In genomic region chr7:101896104-101897066, GRCm38 (mm10) we compare ENCODE assay signal across 8 mouse cellular contexts. TPM values are rescaled to one million over a fixed set of nuclear protein-coding genes. Genes with fewer than 3 reads are reported as not detected.
DNase-seq lines count a peak whose midpoint lies in the region; ATAC-seq lines count a peak whose summit lies in the region.

No protein-coding gene starts in this region.

- peak overlapping the region; percentile 82 for H3K9ac ChIP-seq in heart, embryonic 13.5 days
- H3K9ac ChIP-seq in liver, embryonic 12.5 days = peak overlapping the region; percentile 80
- H3K9ac ChIP-seq in stomach, embryonic 15.5 days = no peak overlapping the region

- peak overlapping the region; percentile 80 for H3K4me3 ChIP-seq in brown adipose tissue, adult 24 weeks (ENCODE audit: insufficient read depth, low read depth, low read length)
- H3K4me3 ChIP-seq in heart, embryonic 13.5 days = peak overlapping the region; percentile 66
- H3K4me3 ChIP-seq in liver, embryonic 12.5 days = peak overlapping the region; percentile 71
- H3K4me3 ChIP-seq in stomach, embryonic 15.5 days (replicated peaks) = peak overlapping the region; percentile 65

- no peaks in the 10 kb centered on the region for H3K27me3 ChIP-seq in heart, embryonic 13.5 days (replicated peaks)
- H3K27me3 ChIP-seq in liver, embryonic 12.5 days (replicated peaks) = no peaks in the 10 kb centered on the region
- no peaks in the 10 kb centered on the region for H3K27me3 ChIP-seq in stomach, embryonic 15.5 days (replicated peaks)

- peak overlapping the region; percentile 97 for H3K27ac ChIP-seq in brown adipose tissue, adult 24 weeks (replicated peaks; ENCODE audit: low read depth, low read length)
- peak overlapping the region; percentile 89 for H3K27ac ChIP-seq in heart, embryonic 13.5 days (replicated peaks)
- H3K27ac ChIP-seq in liver, embryonic 12.5 days = peak overlapping the region; percentile 89
- H3K27ac ChIP-seq in stomach, embryonic 15.5 days = peak overlapping the region; percentile 95

- no peaks in the 10 kb centered on the region for H3K9me3 ChIP-seq in heart, embryonic 13.5 days
- H3K9me3 ChIP-seq in liver, embryonic 12.5 days (replicated peaks) = no peaks in the 10 kb centered on the region
- no peaks in the 10 kb centered on the region for H3K9me3 ChIP-seq in stomach, embryonic 15.5 days

- ATAC-seq in heart, embryonic 13.5 days (ENCODE audit: extremely low read depth, insufficient number of reproducible peaks, low FRiP score, low TSS enrichment) = peak; percentile 95
- ATAC-seq in liver, embryonic 12.5 days = peak; percentile 98
- peak; percentile 97 for ATAC-seq in stomach, embryonic 15.5 days (ENCODE audit: insufficient read depth, low FRiP score, low read depth)

- peak; percentile 98 for DNase-seq in CD4-positive, CD25-positive, alpha-beta regulatory T cell, adult 2 months (ENCODE audit: low read depth, low spot score)
- DNase-seq in fat pad, adult 2 months (ENCODE audit: extremely low read depth, low read depth, low spot score) = peak; percentile 97
- peak; percentile 97 for DNase-seq in kidney, postnatal 10 days
- DNase-seq in natural killer cell, adult 2 months (ENCODE audit: low spot score in 2 of 2) = peak; percentile 97

- H3K4me2 ChIP-seq in heart, embryonic 13.5 days = peak overlapping the region; percentile 73
- H3K4me2 ChIP-seq in liver, embryonic 12.5 days = peak overlapping the region; percentile 87
- peak overlapping the region; percentile 61 for H3K4me2 ChIP-seq in stomach, embryonic 15.5 days

- under 1% methylated on average over 57 of the region's 57 CpGs for WGBS in heart, embryonic 13.5 days
- under 1% methylated on average over 57 of the region's 57 CpGs for WGBS in liver, embryonic 12.5 days (ENCODE audit: insufficient replicate concordance)
- under 1% methylated on average over 57 of the region's 57 CpGs for WGBS in stomach, embryonic 15.5 days

- H3K4me1 ChIP-seq in brown adipose tissue, adult 24 weeks (ENCODE audit: control insufficient read depth, insufficient read depth, insufficient read length, low read length) = peaks cover 4% of the 10 kb centered on the region; the same call in 1 of the 2 replicates
- H3K4me1 ChIP-seq in heart, embryonic 13.5 days = peaks cover 9% of the 10 kb centered on the region
- peaks cover 26% of the 10 kb centered on the region for H3K4me1 ChIP-seq in liver, embryonic 12.5 days
- peaks cover 4% of the 10 kb centered on the region; the same call in 1 of the 2 replicates for H3K4me1 ChIP-seq in stomach, embryonic 15.5 days

- H3K36me3 ChIP-seq in heart, embryonic 13.5 days = peaks cover 14% of the 10 kb centered on the region
- H3K36me3 ChIP-seq in liver, embryonic 12.5 days = peaks cover 35% of the 10 kb centered on the region
- 0 out of 2 replicates have a peak, but pooled peaks cover 5% of the 10 kb centered on the region for H3K36me3 ChIP-seq in stomach, embryonic 15.5 days

RNA-seq across cellular contexts. Expression of gene Lamtor1, which starts 9.3 kb away (rescaled TPM):
- polyA plus RNA-seq in brown adipose tissue, adult 24 weeks (2012; ENCODE audit: insufficient read depth, insufficient read length, missing spikeins) = 169 and 170 TPM in 2 replicates
- polyA plus RNA-seq in heart, embryonic 13.5 days (2015; fragmentation: Nextera tagmentation; extraction: Ambion mirVana) = 140 and 155 TPM in 2 replicates
- 82.3 and 82.5 TPM in 2 replicates for polyA plus RNA-seq in liver, embryonic 12.5 days (2016; fragmentation: Nextera tagmentation; extraction: Ambion mirVana)
- polyA plus RNA-seq in stomach, embryonic 15.5 days (2015; fragmentation: Nextera tagmentation; extraction: Ambion mirVana) = 147 and 154 TPM in 2 replicates

RNA-seq across cellular contexts. Expression of gene Tomt, which starts 9.8 kb away (rescaled TPM):
- polyA plus RNA-seq in brown adipose tissue, adult 24 weeks (2012; ENCODE audit: insufficient read depth, insufficient read length, missing spikeins) = not detected in 2 replicates
- 0.10 and 0.27 TPM in 2 replicates for polyA plus RNA-seq in heart, embryonic 13.5 days (2015; fragmentation: Nextera tagmentation; extraction: Ambion mirVana)
- polyA plus RNA-seq in liver, embryonic 12.5 days (2016; fragmentation: Nextera tagmentation; extraction: Ambion mirVana) = 0.14 and 0.30 TPM in 2 replicates
- 0.15 and 0.26 TPM in 2 replicates for polyA plus RNA-seq in stomach, embryonic 15.5 days (2015; fragmentation: Nextera tagmentation; extraction: Ambion mirVana)

RNA-seq across cellular contexts. Expression of gene Folr1, which starts 25.8 kb away (rescaled TPM):
- not detected in 2 replicates for polyA plus RNA-seq in brown adipose tissue, adult 24 weeks (2012; ENCODE audit: insufficient read depth, insufficient read length, missing spikeins)
- polyA plus RNA-seq in heart, embryonic 13.5 days (2015; fragmentation: Nextera tagmentation; extraction: Ambion mirVana) = 4.7 and 6.4 TPM in 2 replicates
- polyA plus RNA-seq in liver, embryonic 12.5 days (2016; fragmentation: Nextera tagmentation; extraction: Ambion mirVana) = 0.50 and 0.70 TPM in 2 replicates
- 18.5 and 22.7 TPM in 2 replicates for polyA plus RNA-seq in stomach, embryonic 15.5 days (2015; fragmentation: Nextera tagmentation; extraction: Ambion mirVana)

RNA-seq across cellular contexts. Expression of gene Anapc15, which starts 32.9 kb away (rescaled TPM):
- polyA plus RNA-seq in brown adipose tissue, adult 24 weeks (2012; ENCODE audit: insufficient read depth, insufficient read length, missing spikeins) = 36.9 and 39.2 TPM in 2 replicates
- polyA plus RNA-seq in heart, embryonic 13.5 days (2015; fragmentation: Nextera tagmentation; extraction: Ambion mirVana) = 61.7 and 64.4 TPM in 2 replicates
- 72.0 and 82.2 TPM in 2 replicates for polyA plus RNA-seq in liver, embryonic 12.5 days (2016; fragmentation: Nextera tagmentation; extraction: Ambion mirVana)
- 56.9 and 68.7 TPM in 2 replicates for polyA plus RNA-seq in stomach, embryonic 15.5 days (2015; fragmentation: Nextera tagmentation; extraction: Ambion mirVana)

RNA-seq across cellular contexts. Expression of gene Lrrc51, which starts 37.3 kb away (rescaled TPM):
- 9.6 and 25.0 TPM in 2 replicates for polyA plus RNA-seq in brown adipose tissue, adult 24 weeks (2012; ENCODE audit: insufficient read depth, insufficient read length, missing spikeins)
- polyA plus RNA-seq in heart, embryonic 13.5 days (2015; fragmentation: Nextera tagmentation; extraction: Ambion mirVana) = 4.1 and 5.1 TPM in 2 replicates
- 2.8 and 3.6 TPM in 2 replicates for polyA plus RNA-seq in liver, embryonic 12.5 days (2016; fragmentation: Nextera tagmentation; extraction: Ambion mirVana)
- polyA plus RNA-seq in stomach, embryonic 15.5 days (2015; fragmentation: Nextera tagmentation; extraction: Ambion mirVana) = 8.3 and 9.3 TPM in 2 replicates

Comparison
In these comparisons a context has a peak if more than half of its experiments do, and no peak if none do; other contexts are left out.
1. Peak in every context shown above with its lines: DNase-seq, ATAC-seq, H3K4me3 ChIP-seq and H3K27ac ChIP-seq.